Mouse (Mus musculus) cerebellum, adult 2 months (tissue): ENCODE measurements at regions not wholly inside any gene's neighbourhood (a gene's known extent, or its start where the extent isn't known, plus 50 kb on each side); places are given as distances from the start of the nearest gene placed in this dataset.

Experiments used
- CTCF ChIP-seq: fragments of 200-500 bp; IDR thresholded peaks from 2 replicates; pipeline ENCODE4 v1.5.1; 2011; ENCODE audit warnings: low read depth, mild to moderate bottlenecking, control low read depth, low read length, moderate library complexity, borderline replicate concordance; ENCODE audit not compliant: insufficient read depth
- POLR2A ChIP-seq: fragments of 200-500 bp; IDR thresholded peaks from 2 replicates; pipeline ENCODE4 v1.6.1; 2011; ENCODE audit warnings: low read length, control low read depth, borderline replicate concordance; ENCODE audit not compliant: insufficient read depth

DNA sequence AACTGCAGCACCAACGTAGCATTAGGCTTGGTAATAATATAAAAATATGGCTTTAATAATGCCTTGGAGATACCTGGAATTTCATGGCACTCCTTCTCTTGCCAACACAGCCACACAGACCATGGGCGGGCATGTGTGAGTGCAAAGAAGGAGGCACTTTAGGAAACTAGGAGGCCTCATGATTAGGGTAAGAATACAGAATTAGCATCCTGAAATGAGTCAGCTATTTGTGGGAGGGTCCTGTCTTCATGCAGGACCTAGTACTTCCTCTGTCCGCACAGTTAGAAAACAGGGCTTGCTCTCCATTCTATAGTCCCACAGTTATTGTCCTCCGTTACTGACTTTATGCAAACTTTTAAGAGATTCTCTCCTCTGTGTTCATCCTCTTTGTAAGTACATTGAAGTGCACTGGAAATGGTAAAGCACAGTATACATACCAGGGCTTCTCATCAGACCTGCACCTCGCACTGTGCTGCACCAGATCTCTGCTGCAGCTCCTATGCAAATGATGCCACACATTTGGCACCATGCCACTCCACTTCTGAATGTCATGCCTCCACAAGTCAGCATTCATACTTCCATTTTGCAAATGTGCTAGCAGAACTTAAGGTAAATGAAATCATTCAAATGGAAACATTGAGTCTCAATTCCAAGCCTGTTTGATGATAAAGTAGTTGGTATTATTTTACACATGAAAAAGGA lies 423.7 kb upstream of the 4930452B06Rik start:
- no peak for TF ChIP-seq CTCF
- no peak for TF ChIP-seq POLR2A
